In the genomic region with DNA sequence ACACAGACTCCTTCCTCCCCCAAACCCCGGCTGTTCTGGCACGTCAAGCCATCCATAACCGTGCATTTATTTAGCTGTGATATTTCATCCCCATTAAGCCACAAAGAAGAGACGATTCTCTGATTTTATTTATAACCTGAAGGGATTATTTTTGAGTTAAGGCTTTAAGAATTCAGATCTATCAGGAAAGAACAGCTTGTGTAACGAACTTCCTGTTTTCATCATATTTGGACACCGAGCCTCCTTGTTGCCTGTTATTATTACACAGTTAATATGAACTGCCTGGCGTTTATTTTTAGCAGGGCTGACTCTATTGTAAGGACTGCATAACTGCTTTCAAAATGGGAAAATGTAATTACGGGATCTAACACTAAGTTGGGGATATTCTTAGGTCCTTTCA, we compare ENCODE assay signal across 15 mouse cellular contexts.
A peak's percentile ranks its signal among the peaks of the same experiment; 100 is the strongest.
DNase-seq lines count a peak whose midpoint lies in the region; ATAC-seq and TF ChIP-seq lines count a peak whose summit lies in the region.
"Had no signal": no experiment of that assay in that cellular context is flagged by ENCODE, and none has a peak within 500 bp of the region (broad histone marks: within the 10 kb centered on the region; RNA-seq: fewer than 3 reads in every experiment).

No protein-coding gene starts in this region.

- no peak overlapping the region for H3K4me3 ChIP-seq in forebrain, postnatal 0 days (ENCODE audit: low read depth, low read length)
- H3K4me3 ChIP-seq in forebrain, embryonic 13.5 days: no peak overlapping the region
- no peak overlapping the region for H3K4me3 ChIP-seq in midbrain, embryonic 14.5 days (replicated peaks; ENCODE audit: low read depth, low read length)
- H3K4me3 ChIP-seq in midbrain, embryonic 13.5 days (replicated peaks): no peak overlapping the region
- H3K4me3 ChIP-seq: heart, embryonic 13.5 days; midbrain, embryonic 15.5 days had no signal

- no peaks in the 10 kb centered on the region for H3K36me3 ChIP-seq in forebrain, postnatal 0 days (ENCODE audit: insufficient read depth)
- no peaks in the 10 kb centered on the region for H3K36me3 ChIP-seq in forebrain, embryonic 13.5 days (ENCODE audit: poor library complexity, severe bottlenecking)
- H3K36me3 ChIP-seq in midbrain, embryonic 14.5 days (ENCODE audit: control insufficient read depth, insufficient read depth, low read length): no peaks in the 10 kb centered on the region
- no peaks in the 10 kb centered on the region for H3K36me3 ChIP-seq in midbrain, embryonic 13.5 days
- H3K36me3 ChIP-seq: G1E; heart, embryonic 13.5 days; midbrain, embryonic 15.5 days had no signal

- H3K9ac ChIP-seq in forebrain, postnatal 0 days: no peak overlapping the region
- H3K9ac ChIP-seq in forebrain, embryonic 13.5 days: no peak overlapping the region
- H3K9ac ChIP-seq in midbrain, embryonic 14.5 days (replicated peaks; ENCODE audit: low read length): no peak overlapping the region
- no peak overlapping the region for H3K9ac ChIP-seq in midbrain, embryonic 13.5 days (replicated peaks)
- H3K9ac ChIP-seq: heart, embryonic 13.5 days; midbrain, embryonic 15.5 days had no signal

- no peak for ATAC-seq in forebrain, postnatal 0 days
- no peak for ATAC-seq in forebrain, embryonic 13.5 days
- no peak for ATAC-seq in midbrain, embryonic 14.5 days (ENCODE audit: low FRiP score, low TSS enrichment)
- no peak for ATAC-seq in midbrain, embryonic 13.5 days
- peak; percentile 66 for ATAC-seq in megakaryocyte, adult 5-6 weeks (ENCODE audit: poor library complexity, severe bottlenecking)

- no peak for DNase-seq in forebrain, postnatal 0 days
- peak; percentile 15 for DNase-seq in kidney, adult 9 months
- DNase-seq in kidney, postnatal 4 days: no peak
- peak; percentile 4 for DNase-seq in midbrain, embryonic 14.5 days
- DNase-seq in retina, embryonic 14.5 days (ENCODE audit: low spot score): no peak
- DNase-seq: B cell, adult 2 months; thymus, postnatal 4 days had no signal

- peak overlapping the region; percentile 1; the same call in 1 of the 2 replicates for H3K4me2 ChIP-seq in forebrain, postnatal 0 days (ENCODE audit: low read depth)
- H3K4me2 ChIP-seq in forebrain, embryonic 13.5 days: no peak overlapping the region
- no peak overlapping the region for H3K4me2 ChIP-seq in midbrain, embryonic 14.5 days (ENCODE audit: low read length)
- no peak overlapping the region for H3K4me2 ChIP-seq in midbrain, embryonic 13.5 days (replicated peaks)
- H3K4me2 ChIP-seq: liver, embryonic 11.5 days had no signal

- H3K4me1 ChIP-seq in forebrain, postnatal 0 days (ENCODE audit: insufficient read depth): peaks cover 11% of the 10 kb centered on the region; the same call in 1 of the 2 replicates
- peaks cover 12% of the 10 kb centered on the region; the same call in 1 of the 2 replicates for H3K4me1 ChIP-seq in forebrain, embryonic 13.5 days
- no peaks in the 10 kb centered on the region for H3K4me1 ChIP-seq in midbrain, embryonic 14.5 days (ENCODE audit: control insufficient read depth, insufficient read depth, low read length)
- no peaks in the 10 kb centered on the region for H3K4me1 ChIP-seq in midbrain, embryonic 13.5 days (replicated peaks)

- H3K27ac ChIP-seq in forebrain, postnatal 0 days (ENCODE audit: low read depth, low read length): peak overlapping the region; percentile 66; the same call in 1 of the 2 replicates
- H3K27ac ChIP-seq in forebrain, embryonic 13.5 days: no peak overlapping the region
- no peak overlapping the region for H3K27ac ChIP-seq in midbrain, embryonic 14.5 days (replicated peaks; ENCODE audit: low read depth, low read length)
- no peak overlapping the region for H3K27ac ChIP-seq in midbrain, embryonic 13.5 days
- H3K27ac ChIP-seq: heart, embryonic 13.5 days; midbrain, embryonic 15.5 days; stomach, postnatal 0 days had no signal

- no peaks in the 10 kb centered on the region for H3K9me3 ChIP-seq in forebrain, postnatal 0 days (ENCODE audit: low read length)
- H3K9me3 ChIP-seq in forebrain, embryonic 13.5 days (replicated peaks): no peaks in the 10 kb centered on the region
- H3K9me3 ChIP-seq in midbrain, embryonic 14.5 days (ENCODE audit: control insufficient read depth, low read length): no peaks in the 10 kb centered on the region
- no peaks in the 10 kb centered on the region for H3K9me3 ChIP-seq in midbrain, embryonic 13.5 days
- H3K9me3 ChIP-seq: G1E; heart, embryonic 13.5 days; midbrain, embryonic 15.5 days had no signal

- WGBS in forebrain, postnatal 0 days: 40% methylated on average over 8 of the region's 8 CpGs
- WGBS in forebrain, embryonic 13.5 days: 64% methylated on average over 8 of the region's 8 CpGs
- 66% methylated on average over 8 of the region's 8 CpGs for WGBS in midbrain, embryonic 14.5 days
- WGBS in midbrain, embryonic 13.5 days: 73% methylated on average over 8 of the region's 8 CpGs

- TF ChIP-seq CTCF in forebrain, postnatal 0 days (IDR thresholded peaks at IDR 0.05; ENCODE audit: low read depth): no peak

- H3K27me3 ChIP-seq in forebrain, postnatal 0 days (ENCODE audit: insufficient read depth, low read length): no peaks in the 10 kb centered on the region
- no peaks in the 10 kb centered on the region for H3K27me3 ChIP-seq in forebrain, embryonic 13.5 days
- no peaks in the 10 kb centered on the region for H3K27me3 ChIP-seq in midbrain, embryonic 14.5 days (ENCODE audit: control insufficient read depth, insufficient read depth, low read length)
- no peaks in the 10 kb centered on the region for H3K27me3 ChIP-seq in midbrain, embryonic 13.5 days
- H3K27me3 ChIP-seq: heart, embryonic 13.5 days; midbrain, embryonic 15.5 days had no signal

Comparison
In these comparisons a context has a peak if more than half of its experiments do, and no peak if none do; other contexts are left out.
1. DNase-seq: peak in kidney, adult 9 months (single experiment) and midbrain, embryonic 14.5 days (single experiment); none in forebrain, postnatal 0 days (single experiment), kidney, postnatal 4 days (0 of 2) and retina, embryonic 14.5 days (single experiment).